Mouse (Mus musculus) spleen, postnatal 4 days (tissue): ENCODE data around the gene Pabpc5.

Source experiments
- DNase-seq, 2 experiments: peaks; one replicate each; pipeline ENCODE4 v3.0.0; 2022; ENCODE audit warnings: low spot score in 2 of 2

The Pabpc5 gene

GRCm38 (mm10) chrX:119927081-119927571 lies at the start of gene Pabpc5:
Pabpc5 (plus strand) TSS chrX:119927196.
- no peak for DNase-seq

- DNase-seq = no peak
Measured at GRCm38 (mm10) chrX:119886957-119887593, 39.9 kb upstream of the Pabpc5 start.

- DNase-seq = no peak
Measured at GRCm38 (mm10) chrX:119888326-119888920, 38.6 kb upstream of the Pabpc5 start.

- no peak for DNase-seq
Measured at GRCm38 (mm10) chrX:119927852-119928251, 856 bp downstream of the Pabpc5 start.
